Mouse (Mus musculus) CH12.LX (cell line): ENCODE data around the gene Taf4. TPM values are rescaled to one million over a fixed set of nuclear protein-coding genes. Genes with fewer than 3 reads are reported as not detected.

ENCODE experiments used
- DNase-seq: peaks from one replicate; pipeline ENCODE4 v3.0.0-alpha.2; 2013; ENCODE audit errors: extremely low read depth
- H3K27ac ChIP-seq: 2 replicates; pipeline ENCODE4 v1.5.1; 2012; ENCODE audit warnings: low read depth, mild to moderate bottlenecking, control low read depth, moderate library complexity; ENCODE audit not compliant: insufficient read depth
- H3K27me3 ChIP-seq: replicated peaks from 2 replicates; pipeline ENCODE3; 2012; ENCODE audit warnings: inconsistent platforms
- H3K36me3 ChIP-seq, 2 experiments: replicated peaks in 1 of 2; 2 replicates each; pipeline versions ENCODE3 to v1.6.1; 2012; ENCODE audit warnings: inconsistent platforms in 1 of 2, low read length in 1 of 2, mild to moderate bottlenecking in 1 of 2, mixed read lengths in 1 of 2, moderate library complexity in 1 of 2; ENCODE audit not compliant: control insufficient read depth in 1 of 2, insufficient read depth in 1 of 2
- H3K4me1 ChIP-seq, 2 experiments: 2 replicates each; pipeline ENCODE4 v1.6.1; 2012; ENCODE audit warnings: inconsistent platforms in 1 of 2, moderate library complexity in 1 of 2; ENCODE audit not compliant: insufficient read depth in 2 of 2, control insufficient read depth in 1 of 2
- H3K4me2 ChIP-seq: 2 replicates; pipeline ENCODE4 v1.6.1; 2012; ENCODE audit warnings: low read depth, mild to moderate bottlenecking, control low read depth; ENCODE audit not compliant: poor library complexity, insufficient read depth, severe bottlenecking
- H3K4me3 ChIP-seq, 3 experiments: fragments of 150-350 bp in 1 of 3; sonication (generic) in 1 of 3; replicated peaks in 1 of 3; 2 replicates each; pipeline versions ENCODE3 to v1.5.1; 2011 to 2012; ENCODE audit warnings: low read depth in 2 of 3, low read length in 2 of 3, mild to moderate bottlenecking in 2 of 3, moderate library complexity in 2 of 3, control low read depth in 1 of 3, improper control_type of control experiment in 1 of 3, inconsistent platforms in 1 of 3, mixed read lengths in 1 of 3; ENCODE audit not compliant: poor library complexity in 1 of 3
- H3K79me2 ChIP-seq: replicated peaks from 2 replicates; pipeline ENCODE4 v1.6.1; 2012; ENCODE audit warnings: mild to moderate bottlenecking, moderate library complexity; ENCODE audit not compliant: control insufficient read depth, poor library complexity, insufficient read depth, severe bottlenecking; ENCODE audit errors: extremely low read depth
- H3K9ac ChIP-seq: 2 replicates; pipeline ENCODE4 v1.6.1; 2012; ENCODE audit warnings: low read depth, mild to moderate bottlenecking, control low read depth, moderate library complexity; ENCODE audit not compliant: insufficient read depth
- H3K9me3 ChIP-seq: replicated peaks from 2 replicates; pipeline ENCODE3; 2012; ENCODE audit warnings: low read length, inconsistent platforms, mixed read lengths
- CHD2 ChIP-seq: IDR thresholded peaks from 2 replicates; pipeline ENCODE4 v1.6.1; 2011; ENCODE audit warnings: low read length, improper control_type of control experiment
- EP300 ChIP-seq: IDR thresholded peaks from 2 replicates; pipeline ENCODE4 v1.6.1; 2011; ENCODE audit warnings: low read length, improper control_type of control experiment
- JUND ChIP-seq: conservative IDR thresholded peaks from 2 replicates; pipeline ENCODE4 v1.6.1; 2011; ENCODE audit warnings: low read depth, low read length, improper control_type of control experiment
- KAT2A ChIP-seq: IDR thresholded peaks from 2 replicates; pipeline ENCODE4 v1.6.1; 2012; ENCODE audit warnings: low read length, improper control_type of control experiment, inconsistent platforms; ENCODE audit not compliant: insufficient replicate concordance
- MAZ ChIP-seq: IDR thresholded peaks from 2 replicates; pipeline ENCODE4 v1.6.1; 2012; ENCODE audit warnings: low read depth, mild to moderate bottlenecking, inconsistent platforms, low read length, improper control_type of control experiment, moderate library complexity
- MEF2A ChIP-seq: IDR thresholded peaks from 2 replicates; pipeline ENCODE4 v1.6.1; 2014; ENCODE audit warnings: low read depth, mild to moderate bottlenecking, inconsistent platforms, low read length, improper control_type of control experiment, borderline replicate concordance
- MXI1 ChIP-seq: IDR thresholded peaks from 2 replicates; pipeline ENCODE4 v1.6.1; 2011; ENCODE audit warnings: mild to moderate bottlenecking, low read depth, low read length, improper control_type of control experiment
- MYC ChIP-seq: IDR thresholded peaks from 2 replicates; pipeline ENCODE4 v1.6.1; 2011; ENCODE audit warnings: low read depth, mild to moderate bottlenecking, improper control_type of control experiment, low read length
- POLR2AphosphoS2 ChIP-seq: IDR thresholded peaks from 2 replicates; pipeline ENCODE4 v1.6.1; 2011; ENCODE audit warnings: low read depth, low read length, improper control_type of control experiment
- RCOR1 ChIP-seq: conservative IDR thresholded peaks from 2 replicates; pipeline ENCODE4 v1.6.1; 2012; ENCODE audit warnings: low read depth, mild to moderate bottlenecking, inconsistent platforms, low read length, improper control_type of control experiment
- SIN3A ChIP-seq: IDR thresholded peaks from 2 replicates; pipeline ENCODE4 v1.6.1; 2012; ENCODE audit warnings: low read length, improper control_type of control experiment, inconsistent platforms
- SMC3 ChIP-seq: IDR thresholded peaks from 2 replicates; pipeline ENCODE4 v1.6.1; 2011; ENCODE audit warnings: low read depth, low read length, improper control_type of control experiment
- TBP ChIP-seq: conservative IDR thresholded peaks from 2 replicates; pipeline ENCODE4 v1.6.1; 2011; ENCODE audit warnings: low read depth, low read length, improper control_type of control experiment
- UBTF ChIP-seq: IDR thresholded peaks from 2 replicates; pipeline ENCODE4 v1.6.1; 2012; ENCODE audit warnings: low read depth, mild to moderate bottlenecking, inconsistent platforms, low read length, improper control_type of control experiment, moderate library complexity
- USF1 ChIP-seq: IDR thresholded peaks from 2 replicates; pipeline ENCODE4 v1.6.1; 2014; ENCODE audit warnings: low read depth, mild to moderate bottlenecking, inconsistent platforms, low read length, improper control_type of control experiment
- ZC3H11A ChIP-seq: IDR thresholded peaks from 2 replicates; pipeline ENCODE4 v1.6.1; 2012; ENCODE audit warnings: low read depth, mild to moderate bottlenecking, inconsistent platforms, low read length, improper control_type of control experiment
- ZNF384 ChIP-seq: IDR thresholded peaks from 2 replicates; pipeline ENCODE4 v1.6.1; 2012; ENCODE audit warnings: low read depth, low read length, improper control_type of control experiment, inconsistent platforms
- dilution Hi-C: fragments of 300-500 bp; cut with MboI; formaldehyde crosslinking; loops from 2 replicates; pipeline ENCODE4 v1.14.3; 2020; ENCODE audit warnings: low sequenced_read_pairs; ENCODE audit not compliant: extremely low pct_unique_long_range_greater_than_20kb, extremely low pct_ligation_motif_present
- in situ Hi-C: fragments of 300-500 bp; cut with MboI; formaldehyde crosslinking; loops from 3 replicates; pipeline ENCODE4 v1.14.3; 2019; ENCODE audit warnings: low sequenced_read_pairs, low pct_ligation_motif_present, low pct_unique_long_range_greater_than_20kb, mixed read lengths
- polyA plus RNA-seq: library from polyadenylated mRNA; unstranded; fragments of >175 nt; gene quantifications from 2 replicates; pipeline ENCODE4 v1.2.1, GENCODE M21; 2012; ENCODE audit warnings: low read depth; ENCODE audit not compliant: insufficient read length
- total RNA-seq, 2 experiments: library from RNA; depleted of rRNA; stranded (reverse); fragments of 300-350 nt in 1 of 2; fragments of >200 nt in 1 of 2; gene quantifications; 2 replicates each; pipeline ENCODE4 v1.2.3; 2012 to 2014

Taf4 gene
- total and polyA plus RNA-seq, 3 experiments, result 3.0 to 14.5 (median 5.5) TPM

- Histone ChIP-seq H3K4me2 (no peak overlapping the region), H3K36me3 (no peaks in the 10 kb centered on the region), H3K27me3 (peaks cover 84% of the 10 kb centered on the region), H3K9me3 (no peaks in the 10 kb centered on the region), H3K79me2 (no peaks in the 10 kb centered on the region), H3K4me1 (no peaks in the 10 kb centered on the region), H3K9ac (no peak overlapping the region), H3K4me3 (no peak overlapping the region), H3K27ac (no peak overlapping the region)
- dilution Hi-C loops (no loop called here), in situ Hi-C loops (loop anchor here (10.0 kb wide), 1 partner anchor 288 kb away; no protein-coding TSS in a partner anchor)
- DNase-seq, result no peak
- TF ChIP-seq ZC3H11A (no peak), KAT2A (no peak), RCOR1 (no peak), SMC3 (no peak), USF1 (no peak), CHD2 (no peak), MEF2A (no peak), MAZ (no peak), EP300 (no peak), SIN3A (no peak), UBTF (no peak), ZNF384 (no peak), POLR2AphosphoS2 (no peak), TBP (no peak), JUND (no peak), MYC (no peak), MXI1 (no peak)
Measured at GRCm38 (mm10) chr2:179862676-179863075, 113.8 kb downstream of the Taf4 start.

Other genes starting within 250 kb of the Taf4 start
- gene Lsm14b, start 48.3 kb upstream of the Taf4 start, total RNA-seq (2012; rRNA removed), result 16.5 and 16.9 TPM in 2 replicates
- 12.2 and 12.6 TPM in 2 replicates for gene Lsm14b, start 48.3 kb upstream of the Taf4 start, total RNA-seq (2014; rRNA removed)
- gene Lsm14b, start 48.3 kb upstream of the Taf4 start, polyA plus RNA-seq, result 15.3 and 15.6 TPM in 2 replicates
- gene Psma7, start 65.8 kb upstream of the Taf4 start, total RNA-seq (2012; rRNA removed), result 443 and 533 TPM in 2 replicates
- 569 and 598 TPM in 2 replicates for gene Psma7, start 65.8 kb upstream of the Taf4 start, total RNA-seq (2014; rRNA removed)
- 418 and 466 TPM in 2 replicates for gene Psma7, start 65.8 kb upstream of the Taf4 start, polyA plus RNA-seq
- gene Ss18l1, start 65.9 kb upstream of the Taf4 start, total RNA-seq (2012; rRNA removed), result 2.1 and 3.0 TPM in 2 replicates
- gene Ss18l1, start 65.9 kb upstream of the Taf4 start, total RNA-seq (2014; rRNA removed), result 2.0 TPM in 2 replicates
- gene Ss18l1, start 65.9 kb upstream of the Taf4 start, polyA plus RNA-seq, result 1.7 and 2.1 TPM in 2 replicates
- 24.7 and 31.8 TPM in 2 replicates for gene Mtg2, start 93.9 kb upstream of the Taf4 start, total RNA-seq (2012; rRNA removed)
- gene Mtg2, start 93.9 kb upstream of the Taf4 start, total RNA-seq (2014; rRNA removed), result 24.1 and 26.5 TPM in 2 replicates
- 23.5 and 28.6 TPM in 2 replicates for gene Mtg2, start 93.9 kb upstream of the Taf4 start, polyA plus RNA-seq
- not detected in 2 replicates for gene Hrh3, start 127.8 kb upstream of the Taf4 start, total RNA-seq (2012; rRNA removed)
- not detected in 2 replicates for gene Hrh3, start 127.8 kb upstream of the Taf4 start, total RNA-seq (2014; rRNA removed)
- not detected in 2 replicates for gene Hrh3, start 127.8 kb upstream of the Taf4 start, polyA plus RNA-seq
- 11.4 and 12.0 TPM in 2 replicates for gene Osbpl2, start 142.7 kb upstream of the Taf4 start, total RNA-seq (2012; rRNA removed)
- 12.8 and 13.4 TPM in 2 replicates for gene Osbpl2, start 142.7 kb upstream of the Taf4 start, total RNA-seq (2014; rRNA removed)
- 15.6 and 16.9 TPM in 2 replicates for gene Osbpl2, start 142.7 kb upstream of the Taf4 start, polyA plus RNA-seq
- gene Adrm1, start 194.8 kb upstream of the Taf4 start, total RNA-seq (2012; rRNA removed), result 116 and 167 TPM in 2 replicates
- gene Adrm1, start 194.8 kb upstream of the Taf4 start, total RNA-seq (2014; rRNA removed), result 107 and 127 TPM in 2 replicates
- 121 and 148 TPM in 2 replicates for gene Adrm1, start 194.8 kb upstream of the Taf4 start, polyA plus RNA-seq
- gene Lama5, start 249.2 kb upstream of the Taf4 start, total RNA-seq (2012; rRNA removed), result 0.46 and 0.85 TPM in 2 replicates
- gene Lama5, start 249.2 kb upstream of the Taf4 start, total RNA-seq (2014; rRNA removed), result 0.16 and 0.20 TPM in 2 replicates
- 0.45 and 0.67 TPM in 2 replicates for gene Lama5, start 249.2 kb upstream of the Taf4 start, polyA plus RNA-seq